Mouse (Mus musculus) liver, embryonic 15.5 days (tissue): ENCODE results near the gene D630023F18Rik. TPM values are rescaled to one million over a fixed set of nuclear protein-coding genes. Genes with fewer than 3 reads are reported as not detected.
A peak's percentile ranks its signal among the peaks of the same experiment; 100 is the strongest.

Experiments
- ATAC-seq: fragments of 200-750 bp; cut with Nextera tagmentation; 2 replicates; pipeline ENCODE4 v1.8.0; 2017; ENCODE audit warnings: moderate number of reproducible peaks, mild to moderate bottlenecking, moderate library complexity; ENCODE audit not compliant: insufficient read depth
- H3K27ac ChIP-seq: fragments of 300-500 bp; sonication (generic); replicated peaks from 2 replicates; pipeline ENCODE4 v1.5.1; 2015; ENCODE audit warnings: mild to moderate bottlenecking, inconsistent platforms
- H3K27me3 ChIP-seq: fragments of 300-500 bp; sonication (generic); 2 replicates; pipeline ENCODE4 v1.6.1; 2015; ENCODE audit warnings: mild to moderate bottlenecking, inconsistent platforms
- H3K36me3 ChIP-seq: fragments of 300-500 bp; sonication (generic); replicated peaks from 2 replicates; pipeline ENCODE4 v1.6.1; 2015; ENCODE audit warnings: moderate library complexity, mild to moderate bottlenecking, inconsistent platforms
- H3K4me1 ChIP-seq: fragments of 300-500 bp; sonication (generic); replicated peaks from 2 replicates; pipeline ENCODE4 v1.6.1; 2015; ENCODE audit warnings: inconsistent platforms
- H3K4me2 ChIP-seq: fragments of 300-500 bp; sonication (generic); 2 replicates; pipeline ENCODE4 v1.6.1; 2015; ENCODE audit warnings: moderate library complexity, mild to moderate bottlenecking, inconsistent platforms
- H3K4me3 ChIP-seq: fragments of 300-500 bp; sonication (generic); replicated peaks from 2 replicates; pipeline ENCODE4 v1.5.1; 2015; ENCODE audit warnings: mild to moderate bottlenecking, inconsistent platforms
- H3K9ac ChIP-seq: fragments of 300-500 bp; sonication (generic); 2 replicates; pipeline ENCODE4 v1.6.1; 2015; ENCODE audit warnings: moderate library complexity, mild to moderate bottlenecking, inconsistent platforms
- H3K9me3 ChIP-seq: fragments of 300-500 bp; sonication (generic); replicated peaks from 2 replicates; pipeline ENCODE4 v1.6.1; 2016; ENCODE audit warnings: inconsistent platforms
- WGBS: fragments of 180-500 bp; shearing (Covaris S2); methylation state at CpG from one replicate; pipeline ENCODE4 v1.1.7; 2015; ENCODE audit warnings: mixed read lengths; ENCODE audit not compliant: insufficient replicate concordance; 5-methylcytosine and 5-hydroxymethylcytosine counted together
- polyA plus RNA-seq: library from polyadenylated mRNA; unstranded; fragments of >200 nt; fragmentation: Nextera tagmentation; extraction: Ambion mirVana; gene quantifications from 2 replicates; pipeline ENCODE4 v1.2.1, GENCODE M21; 2015

Gene D630023F18Rik
- polyA plus RNA-seq, 1 experiment from 2014 or later = 0.31 TPM

DNA sequence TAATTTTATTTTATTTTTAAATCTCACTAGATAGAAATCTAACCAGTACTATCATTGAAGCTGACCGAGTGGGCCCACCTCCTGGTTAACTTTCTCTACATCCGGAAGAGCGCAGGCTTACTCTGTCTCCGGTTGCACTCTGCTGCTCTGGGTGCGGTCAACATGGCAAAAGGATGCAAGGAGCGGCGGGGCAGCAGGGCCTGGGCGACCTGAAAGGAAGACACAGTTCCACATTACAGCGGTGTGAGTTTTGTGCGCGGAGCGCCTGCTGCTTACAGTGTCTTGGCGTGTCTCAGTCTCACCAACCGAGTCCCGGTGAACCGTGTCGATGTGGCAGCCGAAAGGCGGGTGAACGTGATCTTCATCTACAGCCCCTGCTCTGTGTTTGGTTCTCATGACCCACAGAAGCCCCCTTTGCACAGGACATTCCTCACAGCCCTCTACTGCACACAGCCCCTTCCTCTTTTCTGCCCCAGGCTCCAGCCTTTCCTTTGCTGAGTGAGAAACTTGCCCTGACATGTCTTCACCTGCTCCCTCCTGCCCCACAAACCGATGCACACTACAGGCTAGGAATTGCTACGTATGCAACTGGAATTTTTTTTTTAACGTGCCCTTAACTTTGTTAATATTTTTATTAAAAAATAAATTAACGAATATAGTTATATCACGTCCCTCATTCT lies 13.1 kb downstream of the D630023F18Rik start:
- Histone ChIP-seq H3K27me3 (no peaks in the 10 kb centered on the region), H3K9me3 (no peaks in the 10 kb centered on the region), H3K4me1 (peaks cover 5% of the 10 kb centered on the region; the same call in 1 of the 2 replicates), H3K27ac (no peak overlapping the region), H3K4me2 (no peak overlapping the region), H3K36me3 (no peaks in the 10 kb centered on the region), H3K9ac (no peak overlapping the region), H3K4me3 (no peak overlapping the region)
- no peak for ATAC-seq
- whole genome bisulfite sequencing = 66% methylated on average over 25 of the region's 25 CpGs

GRCm38 (mm10) chr1:65109196-65109595 lies 13.8 kb downstream of the D630023F18Rik start:
- Histone ChIP-seq H3K27ac (no peak overlapping the region), H3K9ac (no peak overlapping the region), H3K36me3 (no peaks in the 10 kb centered on the region), H3K9me3 (no peaks in the 10 kb centered on the region), H3K4me2 (no peak overlapping the region), H3K4me1 (peaks cover 5% of the 10 kb centered on the region; the same call in 1 of the 2 replicates), H3K27me3 (no peaks in the 10 kb centered on the region), H3K4me3 (no peak overlapping the region)
- 45% methylated on average over 8 of the region's 8 CpGs for WGBS
- no peak for ATAC-seq

GRCm38 (mm10) chr1:65107654-65108279 lies 15.2 kb downstream of the D630023F18Rik start:
- H3K9me3 ChIP-seq = no peaks in the 10 kb centered on the region
- H3K4me2 ChIP-seq = no peak overlapping the region
- H3K27ac ChIP-seq = no peak overlapping the region
- no peak overlapping the region for H3K4me3 ChIP-seq
- no peaks in the 10 kb centered on the region for H3K36me3 ChIP-seq
- no peak for ATAC-seq
- H3K9ac ChIP-seq = no peak overlapping the region
- peaks cover 1% of the 10 kb centered on the region; the same call in 1 of the 2 replicates for H3K4me1 ChIP-seq
- WGBS = 68% methylated on average over 10 of the region's 10 CpGs
- no peaks in the 10 kb centered on the region for H3K27me3 ChIP-seq

DNA sequence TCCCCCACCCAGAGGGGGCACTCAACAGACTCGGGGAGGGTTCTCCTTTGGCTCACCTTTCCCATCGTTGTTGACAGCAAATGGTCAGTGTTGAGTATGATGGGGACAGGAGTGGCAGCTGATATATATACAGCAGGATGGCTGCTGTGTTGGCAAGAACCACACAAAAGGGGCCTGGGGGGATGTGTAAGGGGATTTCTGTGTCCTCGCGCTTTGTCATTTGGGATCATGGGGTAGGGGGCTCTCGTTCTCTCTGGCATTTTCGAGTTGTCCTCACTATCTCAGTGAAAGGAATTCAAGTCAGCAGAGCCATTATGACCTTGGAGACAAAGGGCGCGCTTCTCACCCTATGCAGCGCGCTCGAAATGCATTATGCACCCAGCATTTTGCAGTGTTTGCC lies 19.7 kb downstream of the D630023F18Rik start, which contains the start of gene Cryga:
Gene Cryga, minus strand, starts transcription at position 101 of the 400 bp plus-strand sequence.
- Histone ChIP-seq H3K27ac (no peak within 1 kb of the TSS), H3K27me3 (no peaks in the 10 kb centered on the region), H3K9me3 (no peaks in the 10 kb centered on the region), H3K36me3 (no peaks in the 10 kb centered on the region), H3K4me1 (no peaks in the 10 kb centered on the region), H3K4me2 (no peak within 1 kb of the TSS), H3K4me3 (no peak within 1 kb of the TSS), H3K9ac (no peak within 1 kb of the TSS)
- ATAC-seq = no peak
- 73% methylated on average over 11 of the region's 11 CpGs for WGBS

DNA sequence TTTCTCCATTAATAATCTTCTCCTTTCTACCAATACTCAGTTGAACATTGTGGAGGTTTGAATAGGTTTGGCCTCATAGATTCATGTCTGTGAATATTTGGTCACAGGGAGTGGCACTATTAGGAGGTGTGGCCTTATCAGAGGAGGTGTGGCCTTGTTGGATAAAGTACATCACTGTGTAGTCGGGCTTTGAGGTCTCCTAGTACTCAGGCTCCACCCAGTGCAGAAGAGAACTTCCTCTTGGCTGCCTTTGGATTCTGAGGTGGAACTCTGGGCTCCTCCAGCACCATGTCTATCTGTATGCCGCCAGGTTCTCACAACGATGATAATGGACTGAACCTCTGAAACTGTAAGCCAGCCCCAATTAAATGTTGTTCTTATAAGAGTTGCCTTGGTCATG lies 26.1 kb downstream of the D630023F18Rik start:
- H3K4me3 ChIP-seq = no peak overlapping the region
- H3K27ac ChIP-seq = no peak overlapping the region
- no peak for ATAC-seq
- no peaks in the 10 kb centered on the region for H3K4me1 ChIP-seq
- no peak overlapping the region for H3K4me2 ChIP-seq
- no peak overlapping the region for H3K9ac ChIP-seq
- H3K36me3 ChIP-seq = no peaks in the 10 kb centered on the region
- WGBS = 55% methylated on average over 3 of the region's 3 CpGs
- no peaks in the 10 kb centered on the region for H3K27me3 ChIP-seq
- no peaks in the 10 kb centered on the region for H3K9me3 ChIP-seq

GRCm38 (mm10) chr1:65091566-65091965 lies 31.4 kb downstream of the D630023F18Rik start:
- no peaks in the 10 kb centered on the region for H3K27me3 ChIP-seq

DNA sequence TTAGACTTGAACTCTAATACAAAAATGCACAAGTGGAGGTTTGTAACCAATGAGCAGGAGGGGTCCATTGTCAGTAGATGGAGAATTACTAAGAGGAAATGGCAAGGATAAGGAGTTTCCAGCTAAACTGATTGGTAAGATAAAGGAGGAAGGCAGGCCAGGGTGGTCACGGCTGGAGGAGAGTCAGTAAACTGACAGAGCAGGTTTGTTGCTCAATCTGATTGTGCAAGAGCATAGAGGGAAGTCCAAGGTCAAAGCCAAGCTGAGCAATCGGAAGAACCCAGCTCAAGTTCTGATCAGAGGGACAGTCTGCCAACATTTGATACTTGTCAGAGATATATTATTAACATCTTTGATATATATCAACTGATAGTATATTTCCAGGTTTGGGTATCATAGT lies 32.6 kb downstream of the D630023F18Rik start:
- Histone ChIP-seq H3K27me3 (no peaks in the 10 kb centered on the region), H3K36me3 (no peaks in the 10 kb centered on the region), H3K4me1 (no peaks in the 10 kb centered on the region), H3K4me3 (no peak overlapping the region), H3K9me3 (no peaks in the 10 kb centered on the region), H3K27ac (no peak overlapping the region), H3K4me2 (no peak overlapping the region), H3K9ac (no peak overlapping the region)
- WGBS = 10% methylated on average over 2 of the region's 2 CpGs
- 0 out of 2 replicates have a peak, but pooled peaks have one; percentile 7 for ATAC-seq

More at GRCm38 (mm10) chr1:65091566-65091965, 31.4 kb downstream of the D630023F18Rik start:
- ATAC-seq = no peak
- H3K36me3 ChIP-seq = no peaks in the 10 kb centered on the region
- no peak overlapping the region for H3K4me2 ChIP-seq
- WGBS = 78% methylated on average over 3 of the region's 3 CpGs
- no peak overlapping the region for H3K9ac ChIP-seq
- H3K9me3 ChIP-seq = no peaks in the 10 kb centered on the region
- no peak overlapping the region for H3K4me3 ChIP-seq
- H3K4me1 ChIP-seq = no peaks in the 10 kb centered on the region
- no peak overlapping the region for H3K27ac ChIP-seq

- Histone ChIP-seq H3K9me3 (no peaks in the 10 kb centered on the region), H3K4me1 (no peaks in the 10 kb centered on the region), H3K9ac (no peak overlapping the region), H3K36me3 (no peaks in the 10 kb centered on the region), H3K27ac (no peak overlapping the region), H3K27me3 (no peaks in the 10 kb centered on the region), H3K4me3 (no peak overlapping the region), H3K4me2 (no peak overlapping the region)
- ATAC-seq = no peak
- WGBS = 41% methylated on average over 6 of the region's 6 CpGs
These were observed 34.3 kb downstream of the D630023F18Rik start for GRCm38 (mm10) chr1:65088567-65089356.

GRCm38 (mm10) chr1:65082188-65082587 lies 40.8 kb downstream of the D630023F18Rik start, which contains the start of gene Crygb:
Crygb (minus strand) TSS chr1:65082288.
- ATAC-seq = no peak
- H3K27me3 ChIP-seq = no peaks in the 10 kb centered on the region
- H3K4me2 ChIP-seq = no peak within 1 kb of the TSS
- 39% methylated on average over 7 of the region's 7 CpGs for WGBS
- no peak within 1 kb of the TSS for H3K4me3 ChIP-seq
- no peaks in the 10 kb centered on the region for H3K9me3 ChIP-seq
- no peaks in the 10 kb centered on the region for H3K36me3 ChIP-seq
- H3K9ac ChIP-seq = no peak within 1 kb of the TSS
- no peak within 1 kb of the TSS for H3K27ac ChIP-seq
- H3K4me1 ChIP-seq = no peaks in the 10 kb centered on the region

DNA sequence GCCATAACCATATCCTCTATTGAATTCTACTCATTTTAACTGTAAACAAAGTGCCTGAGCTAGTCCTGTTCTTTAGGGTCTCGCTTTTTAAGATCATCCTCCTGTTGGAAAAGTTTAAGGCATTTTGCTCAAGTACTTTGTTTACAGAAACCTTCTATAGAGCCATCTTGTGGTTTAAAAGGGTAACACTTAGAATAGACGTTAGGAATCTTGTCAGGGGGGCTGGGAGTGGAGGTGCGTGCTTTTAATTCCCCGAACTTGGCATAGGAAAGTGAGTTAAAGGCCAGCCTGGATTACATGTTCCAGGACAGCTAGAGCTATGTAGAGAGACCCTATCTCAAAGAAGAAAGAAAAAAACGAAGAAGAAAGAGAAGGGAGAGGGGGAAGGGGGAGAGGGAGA lies 47.4 kb downstream of the D630023F18Rik start:
- WGBS = 20% methylated on average over 5 of the region's 5 CpGs
- H3K36me3 ChIP-seq = no peaks in the 10 kb centered on the region
- no peaks in the 10 kb centered on the region for H3K4me1 ChIP-seq
- H3K4me3 ChIP-seq = no peak overlapping the region
- no peaks in the 10 kb centered on the region for H3K9me3 ChIP-seq
- H3K27ac ChIP-seq = no peak overlapping the region
- ATAC-seq = no peak
- no peak overlapping the region for H3K4me2 ChIP-seq
- H3K27me3 ChIP-seq = no peaks in the 10 kb centered on the region
- H3K9ac ChIP-seq = no peak overlapping the region

GRCm38 (mm10) chr1:65073589-65073988 lies 49.4 kb downstream of the D630023F18Rik start, which contains the start of gene Crygc:
Crygc (minus strand) TSS chr1:65073689.
- H3K9ac ChIP-seq = no peak within 1 kb of the TSS
- 64% methylated on average over 6 of the region's 6 CpGs for WGBS
- no peaks in the 10 kb centered on the region for H3K36me3 ChIP-seq
- no peaks in the 10 kb centered on the region for H3K27me3 ChIP-seq
- no peak within 1 kb of the TSS for H3K27ac ChIP-seq
- H3K4me1 ChIP-seq = no peaks in the 10 kb centered on the region
- no peaks in the 10 kb centered on the region for H3K9me3 ChIP-seq
- H3K4me3 ChIP-seq = no peak within 1 kb of the TSS
- ATAC-seq = no peak
- no peak within 1 kb of the TSS for H3K4me2 ChIP-seq
